Mouse (Mus musculus) stomach, postnatal 0 days (tissue): ENCODE data around the gene Kcnc3. TPM values are rescaled to one million over a fixed set of nuclear protein-coding genes. Genes with fewer than 3 reads are reported as not detected.
A peak's percentile ranks its signal among the peaks of the same experiment; 100 is the strongest.

Experiments
- ATAC-seq: fragments of 200-750 bp; cut with Nextera tagmentation; 2 replicates; pipeline ENCODE4 v1.8.0; 2017; ENCODE audit not compliant: low FRiP score, low TSS enrichment
- DNase-seq: peaks from one replicate; pipeline ENCODE4 v3.0.0-alpha.2; 2016; ENCODE audit warnings: low spot score
- H3K27ac ChIP-seq: fragments of 300-500 bp; sonication (generic); replicated peaks from 2 replicates; pipeline ENCODE4 v1.5.1; 2014; ENCODE audit warnings: mild to moderate bottlenecking, control low read depth
- H3K27me3 ChIP-seq: fragments of 300-500 bp; sonication (generic); 2 replicates; pipeline ENCODE4 v1.6.1; 2014; ENCODE audit warnings: low read length; ENCODE audit not compliant: control insufficient read depth, insufficient read depth
- H3K36me3 ChIP-seq: fragments of 300-500 bp; sonication (generic); 2 replicates; pipeline ENCODE4 v1.6.1; 2014; ENCODE audit warnings: low read length, mixed read lengths; ENCODE audit not compliant: control insufficient read depth, insufficient read depth
- H3K4me1 ChIP-seq: fragments of 300-500 bp; sonication (generic); replicated peaks from 2 replicates; pipeline ENCODE4 v1.6.1; 2014; ENCODE audit warnings: antibody characterized with exemption; ENCODE audit not compliant: control insufficient read depth, insufficient read depth
- H3K4me2 ChIP-seq: fragments of 300-500 bp; sonication (generic); replicated peaks from 2 replicates; pipeline ENCODE4 v1.6.1; 2014; ENCODE audit warnings: low read depth, mild to moderate bottlenecking, control low read depth, moderate library complexity
- H3K4me3 ChIP-seq: fragments of 300-500 bp; sonication (generic); 2 replicates; pipeline ENCODE4 v1.5.1; 2014; ENCODE audit warnings: low read depth, low read length, control low read depth
- H3K9ac ChIP-seq: fragments of 300-500 bp; sonication (generic); 2 replicates; pipeline ENCODE4 v1.6.1; 2014; ENCODE audit warnings: mild to moderate bottlenecking, low read length, control low read depth, mixed read lengths
- H3K9me3 ChIP-seq: fragments of 300-500 bp; sonication (generic); 2 replicates; pipeline ENCODE4 v1.6.1; 2016; ENCODE audit warnings: low read length; ENCODE audit not compliant: control insufficient read depth
- CTCF ChIP-seq: IDR thresholded peaks from 2 replicates; pipeline ENCODE4 v1.5.1; 2016; ENCODE audit warnings: antibody characterized with exemption, low read depth, mild to moderate bottlenecking, moderate library complexity
- EP300 ChIP-seq: optimal IDR thresholded peaks from 2 replicates; pipeline ENCODE3; 2016; ENCODE audit warnings: antibody characterized with exemption
- WGBS: fragments of 180-500 bp; shearing (Covaris S2); extraction: QIAGEN DNeasy Blood & Tissue Kit; methylation state at CpG from one replicate; pipeline ENCODE4 v1.1.7; 2014; 5-methylcytosine and 5-hydroxymethylcytosine counted together
- polyA plus RNA-seq: library from polyadenylated mRNA; unstranded; fragments of >200 nt; fragmentation: Nextera tagmentation; extraction: Ambion mirVana; gene quantifications from 2 replicates; pipeline ENCODE4 v1.2.1, GENCODE M21; 2015

Gene Kcnc3
- polyA plus RNA-seq, 1 experiment from 2014 or later: 0.10 TPM

GRCm38 (mm10) chr7:44601646-44602045 is 11.2 kb downstream of the Kcnc3 start:
- H3K4me3 ChIP-seq: no peak overlapping the region
- DNase-seq: no peak
- H3K9ac ChIP-seq: no peak overlapping the region
- 20% methylated on average over 19 of the region's 19 CpGs for WGBS
- H3K27me3 ChIP-seq: no peaks in the 10 kb centered on the region; the same call in 1 of the 2 replicates
- ATAC-seq: no peak
- no peaks in the 10 kb centered on the region for H3K9me3 ChIP-seq
- H3K27ac ChIP-seq: no peak overlapping the region
- TF ChIP-seq CTCF: no peak
- TF ChIP-seq EP300: no peak
- H3K4me1 ChIP-seq: no peaks in the 10 kb centered on the region
- no peak overlapping the region for H3K4me2 ChIP-seq
- no peaks in the 10 kb centered on the region for H3K36me3 ChIP-seq

- DNase-seq (no peak), ATAC-seq (no peak)
- Histone ChIP-seq H3K9me3 (no peaks in the 10 kb centered on the region), H3K36me3 (no peaks in the 10 kb centered on the region), H3K27ac (no peak overlapping the region), H3K4me1 (no peaks in the 10 kb centered on the region), H3K4me3 (no peak overlapping the region), H3K9ac (no peak overlapping the region), H3K27me3 (no peaks in the 10 kb centered on the region; the same call in 1 of the 2 replicates), H3K4me2 (no peak overlapping the region)
- TF ChIP-seq EP300: no peak
- no peak for TF ChIP-seq CTCF
- WGBS: 12% methylated on average over 11 of the region's 11 CpGs
Observed at GRCm38 (mm10) chr7:44602443-44602842, 12.0 kb downstream of the Kcnc3 start.

- H3K4me3 ChIP-seq: peak overlapping the region; percentile 21; the same call in 1 of the 2 replicates
- 4% methylated on average over 20 of the region's 20 CpGs for WGBS
- ATAC-seq (no peak), DNase-seq (no peak)
- no peaks in the 10 kb centered on the region for H3K36me3 ChIP-seq
- H3K4me1 ChIP-seq: no peaks in the 10 kb centered on the region
- H3K27me3 ChIP-seq: no peaks in the 10 kb centered on the region; the same call in 1 of the 2 replicates
- no peak overlapping the region for H3K9ac ChIP-seq
- TF ChIP-seq EP300 (no peak), CTCF (no peak)
- no peak overlapping the region for H3K4me2 ChIP-seq
- H3K9me3 ChIP-seq: no peaks in the 10 kb centered on the region
- H3K27ac ChIP-seq: no peak overlapping the region
Observed at GRCm38 (mm10) chr7:44603186-44603855, 12.9 kb downstream of the Kcnc3 start.

- Histone ChIP-seq H3K4me3 (peak overlapping the region; percentile 21), H3K27ac (no peak overlapping the region), H3K9ac (no peak overlapping the region), H3K9me3 (no peaks in the 10 kb centered on the region), H3K36me3 (no peaks in the 10 kb centered on the region), H3K27me3 (no peaks in the 10 kb centered on the region; the same call in 1 of the 2 replicates), H3K4me2 (peak overlapping the region; percentile 44), H3K4me1 (no peaks in the 10 kb centered on the region)
- WGBS: under 1% methylated on average over 23 of the region's 25 CpGs
- DNase-seq (peak; percentile 30), ATAC-seq (no peak)
- no peak for TF ChIP-seq EP300
- TF ChIP-seq CTCF: peak; percentile 21; the same call in 1 of the 2 replicates
Observed at GRCm38 (mm10) chr7:44604139-44604606, 13.7 kb downstream of the Kcnc3 start.

- no peak overlapping the region for H3K4me3 ChIP-seq
- no peaks in the 10 kb centered on the region for H3K4me1 ChIP-seq
- peak overlapping the region; percentile 44; the same call in 1 of the 2 replicates for H3K4me2 ChIP-seq
- ATAC-seq (no peak), DNase-seq (no peak)
- WGBS: 12% methylated on average over 8 of the region's 8 CpGs
- no peak overlapping the region for H3K27ac ChIP-seq
- no peaks in the 10 kb centered on the region; the same call in 1 of the 2 replicates for H3K27me3 ChIP-seq
- no peaks in the 10 kb centered on the region for H3K36me3 ChIP-seq
- no peak for TF ChIP-seq CTCF
- no peak for TF ChIP-seq EP300
- H3K9ac ChIP-seq: no peak overlapping the region
- H3K9me3 ChIP-seq: no peaks in the 10 kb centered on the region
Observed at GRCm38 (mm10) chr7:44604619-44605018, 14.2 kb downstream of the Kcnc3 start.

DNA sequence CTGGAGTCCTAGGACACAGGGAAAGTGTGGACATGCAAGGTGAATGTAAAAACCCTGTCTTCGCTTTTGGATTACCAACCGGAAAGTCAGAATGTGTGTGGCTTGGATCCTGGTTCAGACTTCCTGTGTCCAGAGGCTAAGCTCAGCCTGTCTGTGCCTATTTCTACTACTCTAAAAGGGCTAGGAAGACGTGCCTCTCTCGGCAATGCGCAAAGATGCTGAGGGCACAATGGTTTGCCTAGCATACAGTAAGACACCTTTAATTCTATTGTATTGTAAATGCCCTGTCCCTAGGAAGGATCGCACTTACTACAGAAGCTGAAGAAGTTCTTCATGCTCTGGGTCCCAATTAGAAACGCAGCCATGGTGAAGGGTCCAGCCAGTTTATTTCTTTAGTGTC is 15.0 kb downstream of the Kcnc3 start:
- 48% methylated on average over 7 of the region's 7 CpGs for WGBS
- no peaks in the 10 kb centered on the region; the same call in 1 of the 2 replicates for H3K27me3 ChIP-seq
- H3K27ac ChIP-seq: no peak overlapping the region
- no peak overlapping the region for H3K4me2 ChIP-seq
- no peak for ATAC-seq
- no peak for DNase-seq
- H3K4me1 ChIP-seq: no peaks in the 10 kb centered on the region
- no peak overlapping the region for H3K9ac ChIP-seq
- no peaks in the 10 kb centered on the region for H3K36me3 ChIP-seq
- no peak overlapping the region for H3K4me3 ChIP-seq
- TF ChIP-seq CTCF (no peak), EP300 (no peak)
- H3K9me3 ChIP-seq: no peaks in the 10 kb centered on the region
